Mouse (Mus musculus) liver, embryonic 14.5 days (tissue): Measurements from ENCODE around the gene Dsp.

Source experiments
- CTCF ChIP-seq: IDR thresholded peaks from 2 replicates; pipeline ENCODE4 v1.5.1; 2016; ENCODE audit warnings: antibody characterized with exemption, low read depth, control low read depth
- EP300 ChIP-seq: IDR thresholded peaks from 2 replicates; pipeline ENCODE4 v1.6.1; 2016; ENCODE audit warnings: antibody characterized with exemption, low read depth

- TF ChIP-seq CTCF, result no peak
- TF ChIP-seq EP300, result no peak
These were observed 79.2 kb downstream of the Dsp start for GRCm38 (mm10) chr13:38230177-38230821.
